Mouse (Mus musculus) c-Kit-positive CD71-positive TER-119-negative erythroid progenitor cells, embryonic 14.5 days (primary cell): ENCODE data around the gene Gm16430.
"Not testable (repeated sequence)": the region's sequence is repeated elsewhere in the genome, so short reads cannot be mapped to it uniquely, and the experiment has no call there.

Experiments used
- DNase-seq: peaks from one replicate; pipeline ENCODE4 v3.0.0-alpha.2; 2013; ENCODE audit warnings: low read depth

Gm16430 gene

GRCm38 (mm10) chrX:54621911-54622310 is at the start of gene Gm16430:
Gene Gm16430 (plus strand): TSS chrX:54622211.
- DNase-seq = not testable (repeated sequence)
